Mouse (Mus musculus): ENCODE results near the gene 1700092M07Rik.

1700092M07Rik gene

DNA sequence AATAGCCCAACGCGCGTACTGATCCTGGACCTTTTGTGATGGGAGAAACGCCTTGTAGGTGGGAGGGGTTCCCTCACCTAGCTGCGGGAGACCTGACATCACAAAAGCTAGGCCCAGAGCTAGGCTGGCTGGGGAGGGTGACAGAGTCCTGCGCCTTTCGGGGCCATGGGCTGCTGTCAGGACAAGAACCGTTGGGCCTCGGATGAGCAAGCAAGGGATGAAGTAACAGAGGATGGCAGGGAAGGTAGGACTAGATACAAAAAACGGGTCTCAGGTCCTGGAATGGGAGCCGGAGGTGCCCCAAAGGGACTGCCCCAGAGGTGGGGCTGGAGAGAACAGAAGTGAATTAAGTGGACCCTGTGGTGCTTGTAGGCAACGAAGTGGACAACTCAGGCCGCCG, at the start of gene 1700092M07Rik:
Gene 1700092M07Rik, plus strand, starts transcription at position 116 of the 400 bp plus-strand sequence.
- in situ Hi-C loops (cut with MboI, MseI): loop anchor here (25.0 kb wide), 1 partner anchor 1703 kb away; the partner anchor contains the start of gene Stip1

GRCm38 (mm10) chr19:8691871-8692539, 48.5 kb upstream of the 1700092M07Rik start:
- in situ Hi-C loops (cut with MboI, MseI): no loop called here

DNA sequence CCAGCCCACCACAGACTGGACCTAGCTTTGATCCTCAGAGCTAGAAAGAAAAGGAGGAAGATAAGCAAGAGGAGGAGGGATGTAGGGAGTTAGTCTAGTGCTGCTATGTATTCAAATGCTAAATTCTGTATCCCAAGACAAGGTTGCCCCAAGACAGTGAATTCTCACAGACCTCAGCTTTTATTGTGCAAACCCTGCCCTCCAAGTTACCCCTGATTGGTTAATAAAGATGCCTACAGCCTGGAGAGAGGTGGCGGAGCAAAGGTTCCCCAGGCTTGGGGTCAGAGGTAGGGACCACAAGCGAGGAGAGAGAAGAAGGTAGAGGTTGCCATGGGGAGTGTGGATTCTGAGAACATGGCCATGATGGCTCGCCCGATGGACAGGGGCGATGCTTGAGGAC, 47.8 kb upstream of the 1700092M07Rik start:
- in situ Hi-C loops (cut with MboI, MseI): no loop called here

GRCm38 (mm10) chr19:8695330-8695729, 45.2 kb upstream of the 1700092M07Rik start:
- in situ Hi-C loops (cut with MboI, MseI): no loop called here

DNA sequence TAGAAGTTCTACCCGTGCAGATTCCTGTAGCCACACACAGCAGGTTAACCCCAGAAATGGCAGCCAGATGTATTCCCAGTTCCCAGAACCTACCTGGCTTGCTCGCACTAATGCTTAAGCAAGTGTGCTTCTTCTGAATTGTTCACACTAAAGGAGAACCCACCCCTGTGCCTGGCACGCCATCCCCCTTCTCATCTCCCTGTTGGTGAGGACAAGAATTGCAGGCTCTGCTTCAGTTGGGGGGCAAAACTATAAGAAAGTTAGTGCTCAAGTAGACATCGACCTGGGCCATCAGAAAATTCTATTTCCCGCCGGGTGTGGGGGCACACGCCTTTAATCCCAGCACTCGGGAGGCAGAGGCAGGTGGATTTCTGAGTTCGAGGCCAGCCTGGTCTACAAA, 40.9 kb upstream of the 1700092M07Rik start:
- in situ Hi-C loops (cut with MboI, MseI): loop anchor here (25.0 kb wide), 1 partner anchor 1212 kb away; the partner anchor contains the start of genes Atl3 and Rtn3

DNA sequence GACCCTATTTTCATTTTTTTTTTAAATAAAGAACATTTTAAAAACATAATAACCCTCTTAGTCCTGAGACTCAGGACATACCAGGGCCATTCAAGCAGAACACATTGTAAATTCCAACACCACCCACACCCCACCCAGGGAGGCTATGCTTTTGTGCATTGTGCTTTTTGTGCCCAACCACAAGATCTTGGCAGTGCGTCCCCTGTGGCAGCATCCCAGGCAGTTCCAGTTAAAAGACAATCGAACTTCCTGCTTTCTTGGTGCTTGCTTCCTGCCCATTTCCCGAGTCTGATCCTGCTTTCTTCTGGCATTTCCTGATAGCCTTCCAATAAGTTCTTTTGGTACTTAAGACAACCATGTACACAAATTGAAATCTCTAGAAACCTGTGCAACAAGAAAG, 38.1 kb upstream of the 1700092M07Rik start:
- in situ Hi-C loops (cut with MboI, MseI): loop anchor here (25.0 kb wide), 1 partner anchor 1215 kb away; the partner anchor contains the start of genes Atl3 and Rtn3

GRCm38 (mm10) chr19:8703571-8703970, 36.9 kb upstream of the 1700092M07Rik start:
- in situ Hi-C loops (cut with MboI, MseI): loop anchor here (25.0 kb wide), 1 partner anchor 1216 kb away; the partner anchor contains the start of genes Atl3 and Rtn3

GRCm38 (mm10) chr19:8705026-8705708, 35.4 kb upstream of the 1700092M07Rik start:
- in situ Hi-C loops (cut with MboI, MseI): loop anchor here (25.0 kb wide), 1 partner anchor 1218 kb away; the partner anchor contains the start of genes Atl3 and Rtn3

DNA sequence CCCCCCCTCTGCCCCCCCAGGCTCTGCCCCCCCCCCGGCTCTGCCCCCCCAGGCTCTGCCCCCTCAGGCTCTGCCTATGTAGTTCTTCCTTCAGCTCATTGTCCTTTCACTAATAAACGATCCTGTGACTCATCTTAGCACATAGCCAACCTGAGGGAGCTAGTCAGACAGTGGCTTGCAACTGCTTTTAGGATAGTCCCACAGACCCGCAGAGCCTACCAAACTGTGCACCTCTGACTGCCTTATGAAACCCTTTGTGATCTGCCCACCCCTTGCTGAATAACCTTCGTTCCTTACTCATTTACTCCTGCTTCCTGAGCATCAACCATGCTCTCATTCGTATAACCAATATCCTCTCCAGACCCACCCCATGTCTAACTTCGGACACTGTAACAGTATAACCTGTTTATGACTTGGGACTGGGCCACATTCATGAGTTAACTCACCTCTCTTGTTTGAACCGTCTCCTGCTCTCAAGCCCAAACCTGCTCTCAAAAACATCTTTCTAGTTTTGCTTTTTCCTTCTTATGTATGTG, 34.3 kb upstream of the 1700092M07Rik start:
- in situ Hi-C loops (cut with MboI, MseI): loop anchor here (25.0 kb wide), 1 partner anchor 1219 kb away; the partner anchor contains the start of genes Atl3 and Rtn3

- in situ Hi-C loops (cut with MboI, MseI): loop anchor here (25.0 kb wide), 1 partner anchor 1220 kb away; the partner anchor contains the start of genes Atl3 and Rtn3
Observed at GRCm38 (mm10) chr19:8706930-8707329, 33.6 kb upstream of the 1700092M07Rik start.

GRCm38 (mm10) chr19:8708954-8709353, 31.6 kb upstream of the 1700092M07Rik start:
- in situ Hi-C loops (cut with MboI, MseI): loop anchor here (25.0 kb wide), 1 partner anchor 1222 kb away; the partner anchor contains the start of genes Atl3 and Rtn3

DNA sequence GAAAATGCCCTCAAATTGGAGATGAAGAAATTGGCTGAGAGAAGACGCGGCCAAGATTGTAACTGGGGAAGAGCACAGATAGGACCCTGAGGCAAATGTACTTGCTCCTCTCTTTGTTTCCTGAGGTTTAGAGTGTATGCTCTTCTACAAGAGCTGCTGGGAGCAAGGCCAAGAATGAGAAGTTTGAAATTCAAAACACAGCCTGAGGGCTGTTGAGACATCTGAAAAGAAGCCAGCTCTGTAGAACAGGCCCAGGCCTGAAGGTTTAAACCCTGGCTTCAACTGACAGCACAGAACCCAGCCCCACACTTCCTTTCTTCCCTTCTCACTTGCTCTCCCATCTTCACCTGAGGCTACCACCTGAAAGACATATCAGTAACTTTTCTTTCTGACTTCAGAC, 30.5 kb upstream of the 1700092M07Rik start:
- in situ Hi-C loops (cut with MboI, MseI): loop anchor here (25.0 kb wide), 1 partner anchor 1223 kb away; the partner anchor contains the start of genes Atl3 and Rtn3

DNA sequence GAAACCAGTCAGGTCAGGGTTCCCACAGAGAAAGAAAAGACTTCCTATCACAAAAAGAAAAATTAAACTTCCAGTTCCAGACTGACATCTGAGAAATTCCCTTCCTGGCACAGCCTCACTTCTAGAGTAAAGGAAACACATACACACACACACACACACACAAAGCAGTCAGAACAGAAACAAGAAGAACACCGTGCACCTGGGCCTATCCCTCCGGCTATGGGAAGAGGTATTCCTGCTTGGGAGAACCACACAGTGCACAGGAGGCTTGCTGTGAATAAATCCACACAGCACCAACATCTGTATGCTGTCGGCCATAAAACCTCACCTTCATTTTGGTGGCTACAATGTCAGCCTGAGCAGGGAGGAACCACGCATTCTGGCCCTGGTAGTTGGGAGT, 29.0 kb upstream of the 1700092M07Rik start:
- in situ Hi-C loops (cut with MboI, MseI): loop anchor here (25.0 kb wide), 1 partner anchor 1224 kb away; the partner anchor contains the start of genes Atl3 and Rtn3

DNA sequence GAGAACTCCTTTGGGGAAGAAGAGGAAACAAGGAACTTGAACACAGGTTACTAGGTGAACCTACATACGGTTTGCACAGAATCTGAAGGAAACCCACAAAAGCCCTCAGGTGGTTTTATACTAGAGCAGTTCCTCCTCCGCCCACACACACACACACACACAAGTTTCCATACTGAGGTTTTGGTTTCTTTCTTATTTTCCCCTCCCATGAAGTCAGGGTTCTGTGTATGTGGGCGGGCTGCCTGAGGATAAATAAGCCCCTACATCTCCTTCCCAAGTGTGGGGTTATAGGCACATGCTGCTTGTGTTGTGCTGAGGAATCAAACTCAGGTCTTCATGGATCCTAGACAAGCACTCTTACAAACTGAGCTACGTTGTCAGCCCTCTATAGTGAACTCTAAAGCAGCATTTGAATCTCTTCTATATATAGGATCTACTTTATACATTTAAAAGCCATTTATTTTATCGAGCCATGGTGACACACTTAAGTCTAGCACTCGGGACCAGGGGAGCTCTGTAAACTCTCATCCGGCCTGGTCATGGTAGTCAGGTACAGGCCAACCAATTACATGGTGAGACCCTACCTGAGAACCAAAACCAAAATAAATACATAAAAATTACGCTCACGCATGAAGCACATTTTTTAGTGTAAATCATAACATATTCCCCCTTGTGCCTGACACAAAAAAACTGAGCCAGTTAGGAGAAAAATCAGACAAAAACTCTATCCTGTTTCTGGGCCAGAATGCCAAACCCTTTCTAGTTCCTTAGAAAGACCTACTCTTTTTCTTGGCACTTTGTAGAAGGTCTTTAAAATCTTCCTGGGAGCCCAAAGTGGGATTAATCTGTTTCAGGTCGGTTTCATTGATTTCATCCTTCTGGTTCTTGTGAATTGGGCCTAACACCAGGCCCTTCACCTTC, 28.3 kb upstream of the 1700092M07Rik start:
- in situ Hi-C loops (cut with MboI, MseI): loop anchor here (25.0 kb wide), 1 partner anchor 1225 kb away; the partner anchor contains the start of genes Atl3 and Rtn3

- in situ Hi-C loops (cut with MboI, MseI): loop anchor here (25.0 kb wide), 1 partner anchor 1226 kb away; the partner anchor contains the start of genes Atl3 and Rtn3
Observed at GRCm38 (mm10) chr19:8712870-8713305, 27.6 kb upstream of the 1700092M07Rik start.

DNA sequence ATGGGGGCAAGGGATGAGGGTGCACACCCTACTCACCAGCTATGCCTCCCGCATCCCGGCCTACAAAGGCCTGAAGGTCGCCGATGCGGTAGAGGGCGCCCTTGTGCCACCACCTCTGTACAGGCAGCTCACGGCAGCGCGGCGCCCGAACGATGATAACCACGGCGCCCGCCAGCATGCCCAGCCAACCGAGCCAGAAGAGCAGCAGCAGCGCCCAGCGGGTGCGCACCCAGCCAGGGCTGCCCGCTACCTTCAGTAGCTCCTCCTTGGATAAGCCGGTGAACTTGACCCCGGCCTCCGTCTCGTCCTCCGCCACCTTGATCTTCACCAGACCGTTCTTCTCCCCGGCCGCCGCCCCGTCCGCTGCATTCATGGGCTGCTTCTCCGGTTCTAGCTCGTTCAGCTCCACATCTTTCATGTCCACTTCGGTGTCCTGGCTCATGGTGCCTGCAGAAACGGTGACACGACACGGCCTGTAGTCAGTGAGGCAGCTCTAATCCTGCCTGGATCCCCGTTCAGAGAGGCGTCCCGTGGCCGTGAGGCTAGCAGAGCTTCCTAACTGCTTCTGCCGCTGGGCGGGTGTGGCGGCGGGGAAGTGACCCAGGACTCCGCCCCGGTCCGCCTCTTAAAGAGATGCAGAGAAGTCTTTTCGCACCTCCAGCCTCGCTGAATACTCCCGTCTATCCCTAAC, 27.1 kb upstream of the 1700092M07Rik start:
- in situ Hi-C loops (cut with MboI, MseI): loop anchor here (25.0 kb wide), 1 partner anchor 1226 kb away; the partner anchor contains the start of genes Atl3 and Rtn3

GRCm38 (mm10) chr19:8713997-8714652, 26.4 kb upstream of the 1700092M07Rik start:
- in situ Hi-C loops (cut with MboI, MseI): loop anchor here (25.0 kb wide), 1 partner anchor 1227 kb away; the partner anchor contains the start of genes Atl3 and Rtn3

GRCm38 (mm10) chr19:8714653-8715481, 25.7 kb upstream of the 1700092M07Rik start:
- in situ Hi-C loops (cut with MboI, MseI): loop anchor here (25.0 kb wide), 1 partner anchor 1228 kb away; the partner anchor contains the start of genes Atl3 and Rtn3

Measured in T-helper 1 cell (primary cell).